Mouse (Mus musculus): ENCODE data around the gene Dctn2. TPM values are rescaled to one million over a fixed set of nuclear protein-coding genes. Genes with fewer than 3 reads are reported as not detected.
"Not testable (repeated sequence)": the region's sequence is repeated elsewhere in the genome, so short reads cannot be mapped to it uniquely, and the experiment has no call there.

Gene Dctn2
- polyA plus RNA-seq, 1 experiment from 2014 or later: 320 TPM

DNA sequence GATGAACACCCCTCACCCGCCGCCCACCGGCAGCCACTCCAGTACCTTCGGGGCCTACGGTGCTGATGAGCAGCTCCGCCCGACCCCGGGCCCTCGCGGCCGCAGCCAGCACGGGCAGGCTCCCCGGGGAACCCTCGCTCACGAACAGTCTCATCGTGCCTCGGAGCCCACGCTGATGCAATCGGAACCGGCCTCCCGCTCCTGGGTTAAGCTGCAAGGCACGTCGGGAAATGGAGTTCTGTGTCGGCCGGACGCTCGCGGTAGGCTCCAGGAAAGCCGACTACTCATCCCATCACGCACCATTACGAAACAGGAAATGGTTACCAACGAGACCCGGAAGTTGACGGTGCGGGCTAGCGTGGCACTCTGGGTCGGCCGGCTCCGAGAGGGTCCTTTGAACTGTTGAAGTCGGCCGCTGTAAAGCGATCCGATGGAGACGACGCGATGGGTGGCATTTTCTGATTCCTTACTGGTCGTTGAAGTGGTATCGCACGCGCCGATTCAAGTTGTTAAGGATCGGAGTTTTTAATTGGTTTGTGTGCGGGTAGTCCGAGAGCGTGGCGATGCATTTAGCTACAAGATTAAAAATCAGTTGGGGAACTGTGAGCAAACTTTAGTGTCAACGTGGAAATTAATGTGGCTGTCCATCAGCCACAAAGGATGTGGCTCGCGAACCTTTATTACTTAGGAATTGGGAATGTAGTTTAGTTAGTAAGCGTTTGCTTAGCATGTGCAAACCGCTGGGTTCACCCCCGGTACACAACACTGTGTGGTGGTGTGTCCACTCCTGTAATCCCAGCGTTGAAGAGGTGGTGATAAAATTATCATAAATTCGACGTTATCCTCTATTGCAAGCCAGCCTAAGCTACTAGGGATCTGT lies 45.5 kb downstream of the Dctn2 start, which contains the start of gene Mars:
Mars (minus strand) TSS at position 311 of the 880 bp plus-strand sequence.
- peak within 1 kb of the TSS; percentile 79 for H3K27ac ChIP-seq (replicated peaks)
- peak; percentile 99 for ATAC-seq (replicated peaks)
- peak within 1 kb of the TSS; percentile 73 for H3K9ac ChIP-seq (replicated peaks)
- WGBS: under 1% methylated on average over 65 of the region's 65 CpGs
- no peaks in the 10 kb centered on the region for H3K27me3 ChIP-seq
- no peaks in the 10 kb centered on the region for H3K9me3 ChIP-seq
- H3K4me3 ChIP-seq: peak within 1 kb of the TSS; percentile 71
- H3K4me2 ChIP-seq (replicated peaks): peak within 1 kb of the TSS; percentile 63
- peaks cover 20% of the 10 kb centered on the region for H3K36me3 ChIP-seq
- peaks cover 13% of the 10 kb centered on the region for H3K4me1 ChIP-seq

DNA sequence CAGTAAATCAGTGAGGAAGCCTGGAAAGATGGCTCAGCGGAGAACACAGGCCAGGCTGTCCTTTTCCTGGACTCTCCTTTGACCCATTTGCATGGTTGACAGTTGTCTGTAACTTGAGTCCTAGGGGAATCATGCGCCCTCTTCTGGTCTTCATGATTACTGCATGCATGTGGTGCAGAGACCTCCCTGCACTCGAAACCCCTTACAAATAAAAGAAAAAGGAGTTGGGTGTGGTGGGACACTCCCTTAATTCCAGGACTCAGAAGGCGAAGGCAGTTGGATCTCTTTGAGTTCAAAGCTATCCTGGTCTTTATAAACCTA lies 46.1 kb downstream of the Dctn2 start:
- H3K4me2 ChIP-seq (replicated peaks): peak overlapping the region; percentile 63
- peak overlapping the region; percentile 79 for H3K27ac ChIP-seq (replicated peaks)
- peak overlapping the region; percentile 73 for H3K9ac ChIP-seq (replicated peaks)
- peak; percentile 41 for ATAC-seq (replicated peaks)
- H3K9me3 ChIP-seq: no peaks in the 10 kb centered on the region
- no peaks in the 10 kb centered on the region for H3K27me3 ChIP-seq
- H3K4me1 ChIP-seq: peaks cover 13% of the 10 kb centered on the region
- WGBS: 1% methylated on average over 4 of the region's 4 CpGs
- H3K36me3 ChIP-seq: peaks cover 17% of the 10 kb centered on the region
- H3K4me3 ChIP-seq: peak overlapping the region; percentile 71

DNA sequence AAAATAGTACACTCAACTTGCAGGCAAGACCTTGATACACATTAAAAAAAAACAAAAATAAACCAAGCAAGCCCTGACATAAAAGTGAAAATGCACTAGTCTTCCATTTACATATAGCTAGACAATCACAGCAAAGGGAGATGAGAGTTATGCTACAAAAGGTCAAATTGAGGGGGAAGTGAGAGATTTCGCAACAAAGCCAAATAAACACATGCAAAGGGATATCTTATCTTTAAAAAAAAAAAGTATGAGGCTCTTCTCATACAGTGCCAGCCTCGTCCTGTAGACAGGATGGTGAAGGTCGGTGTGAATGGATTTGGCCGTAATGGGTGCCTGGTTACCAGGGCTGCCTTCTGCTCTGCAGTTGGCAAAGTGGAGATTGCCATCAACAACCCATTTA lies 46.7 kb downstream of the Dctn2 start:
- Histone ChIP-seq H3K27me3 (no peaks in the 10 kb centered on the region), H3K27ac (replicated peaks) (no peak overlapping the region), H3K36me3 (peaks cover 12% of the 10 kb centered on the region), H3K4me3 (no peak overlapping the region), H3K9me3 (no peaks in the 10 kb centered on the region), H3K9ac (replicated peaks) (no peak overlapping the region), H3K4me1 (peaks cover 13% of the 10 kb centered on the region), H3K4me2 (replicated peaks) (no peak overlapping the region)
- WGBS: 78% methylated on average over 4 of the region's 4 CpGs
- no peak for ATAC-seq (replicated peaks)

DNA sequence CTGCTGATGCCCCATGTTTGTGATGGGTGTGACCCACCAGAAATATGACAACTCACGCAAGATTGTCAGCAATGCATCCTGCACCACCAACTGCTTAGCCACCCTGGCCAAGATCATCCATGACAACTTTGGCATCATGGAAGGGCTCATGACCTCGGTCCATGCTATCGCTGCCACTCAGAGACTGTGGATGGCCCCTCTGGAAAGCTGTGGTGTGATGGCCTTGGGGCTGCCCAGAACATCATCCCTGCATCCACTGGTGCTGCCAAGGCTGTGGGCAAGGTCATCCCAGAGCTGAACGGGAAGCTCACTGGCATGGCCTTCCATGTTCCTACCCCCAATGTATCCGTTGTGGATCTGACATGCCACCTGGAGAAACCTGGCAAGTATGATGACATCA lies 47.3 kb downstream of the Dctn2 start:
- 90% methylated on average over 5 of the region's 5 CpGs for WGBS
- H3K4me1 ChIP-seq: peaks cover 13% of the 10 kb centered on the region
- H3K36me3 ChIP-seq; H3K27ac ChIP-seq (replicated peaks); H3K4me3 ChIP-seq; H3K27me3 ChIP-seq; H3K9ac ChIP-seq (replicated peaks); ATAC-seq (replicated peaks); H3K9me3 ChIP-seq; H3K4me2 ChIP-seq (replicated peaks): not testable (repeated sequence)

DNA sequence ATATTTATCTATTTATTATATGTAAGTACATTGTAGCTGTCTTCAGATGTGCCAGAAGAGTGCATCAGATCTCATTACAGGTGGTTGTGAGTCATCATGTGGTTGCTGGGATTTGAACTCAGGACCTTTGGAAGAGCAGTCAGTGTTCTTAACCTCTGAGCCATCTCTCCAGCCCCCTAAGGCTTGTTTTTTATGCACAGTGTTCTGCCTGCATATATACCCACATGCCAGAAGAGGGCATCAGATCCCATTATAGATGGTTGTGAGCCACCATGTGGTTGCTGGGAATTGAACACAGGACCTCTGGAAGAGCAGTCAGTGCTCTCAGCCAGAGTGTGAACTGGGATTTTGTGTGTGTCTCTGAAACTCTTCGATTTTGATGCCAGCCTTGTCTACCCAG lies 48.8 kb downstream of the Dctn2 start:
- not testable (repeated sequence) for H3K9ac ChIP-seq (replicated peaks); H3K4me2 ChIP-seq (replicated peaks); H3K9me3 ChIP-seq; H3K27me3 ChIP-seq; H3K4me3 ChIP-seq; H3K27ac ChIP-seq (replicated peaks); H3K36me3 ChIP-seq; ATAC-seq (replicated peaks)
- WGBS: 62% methylated on average over 1 of the region's 1 CpGs
- peaks cover 12% of the 10 kb centered on the region for H3K4me1 ChIP-seq

DNA sequence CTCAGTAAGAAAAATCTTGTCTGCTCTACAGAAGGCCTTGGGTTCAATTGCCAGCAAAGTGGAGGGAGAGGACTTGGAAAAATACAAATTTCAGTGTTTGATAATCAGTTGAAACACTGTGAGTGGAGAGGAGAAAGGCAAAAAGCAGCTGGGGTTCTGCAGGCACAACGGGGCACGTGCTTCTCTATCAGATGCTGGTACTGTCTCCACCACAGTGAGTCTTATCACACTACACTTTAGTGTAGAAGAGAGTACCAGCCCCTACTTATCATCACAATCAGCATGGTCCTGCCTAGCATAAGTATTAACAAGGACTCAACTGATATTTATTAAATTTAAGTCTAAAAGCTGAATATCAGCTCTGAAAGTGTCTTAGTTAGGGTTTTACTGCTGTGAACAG lies 51.1 kb downstream of the Dctn2 start:
- WGBS: 76% methylated on average over 2 of the region's 2 CpGs

DNA sequence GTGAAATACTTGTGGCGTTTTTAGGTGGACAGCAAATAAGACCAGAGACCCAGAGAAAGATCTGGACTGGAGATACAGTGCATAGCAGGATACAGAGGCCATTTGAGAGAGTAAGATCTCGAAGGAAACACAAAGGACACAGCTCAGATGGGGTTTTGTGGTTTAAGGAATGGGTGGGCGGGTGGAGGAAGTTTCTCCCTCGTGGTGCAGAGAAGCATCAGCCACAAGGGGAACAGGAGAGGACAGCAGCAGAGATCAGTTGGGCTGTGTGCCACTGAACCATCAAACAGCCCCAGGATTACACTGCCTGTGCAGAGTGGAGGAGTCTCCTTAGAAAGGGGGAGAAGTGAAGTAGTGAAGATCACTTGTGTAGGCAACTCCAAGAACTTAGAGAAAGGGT lies 51.8 kb downstream of the Dctn2 start:
- H3K27me3 ChIP-seq: no peaks in the 10 kb centered on the region; the same call in 1 of the 2 replicates
- H3K36me3 ChIP-seq: no peaks in the 10 kb centered on the region
- no peak overlapping the region for H3K4me2 ChIP-seq (replicated peaks)
- H3K9me3 ChIP-seq: no peaks in the 10 kb centered on the region
- H3K4me3 ChIP-seq: no peak overlapping the region
- no peak overlapping the region for H3K27ac ChIP-seq (replicated peaks)
- ATAC-seq (replicated peaks): no peak
- no peaks in the 10 kb centered on the region for H3K4me1 ChIP-seq
- 47% methylated on average over 4 of the region's 4 CpGs for WGBS
- H3K9ac ChIP-seq (replicated peaks): no peak overlapping the region

More for the DNA sequence above, 51.1 kb downstream of the Dctn2 start:
- Histone ChIP-seq H3K9me3 (no peaks in the 10 kb centered on the region), H3K27me3 (no peaks in the 10 kb centered on the region), H3K36me3 (no peaks in the 10 kb centered on the region), H3K27ac (replicated peaks) (no peak overlapping the region), H3K4me3 (no peak overlapping the region), H3K9ac (replicated peaks) (no peak overlapping the region), H3K4me1 (no peaks in the 10 kb centered on the region), H3K4me2 (replicated peaks) (no peak overlapping the region)
- no peak for ATAC-seq (replicated peaks)

DNA sequence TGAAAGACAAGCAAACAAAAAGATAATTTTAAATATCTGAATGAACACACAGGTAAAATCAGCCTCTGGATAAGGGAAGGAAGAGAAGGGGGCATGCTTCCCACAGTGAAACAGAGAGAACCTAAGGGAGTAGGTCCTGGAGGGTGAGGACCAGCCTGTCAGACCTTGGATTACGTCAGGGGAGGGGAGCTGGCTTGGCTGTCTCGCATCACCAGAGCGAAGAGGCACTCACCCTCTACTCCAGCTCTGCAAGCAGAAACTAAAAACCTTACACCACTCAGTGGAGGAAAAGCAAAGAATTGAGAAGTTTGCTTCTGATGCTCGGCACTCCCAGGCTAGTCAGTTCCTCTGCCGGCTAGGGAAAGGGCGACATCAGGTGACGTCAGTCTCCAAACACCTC lies 53.8 kb downstream of the Dctn2 start:
- H3K27ac ChIP-seq (replicated peaks): no peak overlapping the region
- no peaks in the 10 kb centered on the region for H3K36me3 ChIP-seq
- no peak for ATAC-seq (replicated peaks)
- peaks cover 14% of the 10 kb centered on the region for H3K27me3 ChIP-seq
- no peak overlapping the region for H3K4me2 ChIP-seq (replicated peaks)
- no peak overlapping the region for H3K4me3 ChIP-seq
- 82% methylated on average over 7 of the region's 7 CpGs for whole genome bisulfite sequencing
- H3K9me3 ChIP-seq: no peaks in the 10 kb centered on the region
- no peak overlapping the region for H3K9ac ChIP-seq (replicated peaks)
- no peaks in the 10 kb centered on the region for H3K4me1 ChIP-seq

DNA sequence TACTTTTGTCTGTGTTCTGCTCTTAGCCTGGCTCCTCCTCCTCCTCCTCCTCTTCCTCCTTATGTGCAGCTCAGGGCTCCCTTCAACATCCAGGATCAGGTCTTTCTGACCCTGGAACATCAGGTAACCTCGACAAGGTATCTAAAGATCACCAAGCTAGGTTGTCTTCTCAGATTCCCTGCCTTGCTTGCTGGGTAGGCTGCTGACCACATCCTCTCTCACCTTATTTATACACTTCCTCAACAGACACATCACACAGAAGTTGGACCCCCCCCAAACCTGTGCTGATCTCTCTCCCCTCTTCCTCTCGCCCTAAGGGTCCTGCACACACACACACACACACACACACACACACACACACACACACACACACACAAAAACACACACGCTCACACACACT lies 55.5 kb downstream of the Dctn2 start, which contains the start of gene Arhgap9:
Arhgap9 (plus strand) TSS at position 344 of the 400 bp plus-strand sequence.
- H3K27me3 ChIP-seq: peaks cover 31% of the 10 kb centered on the region

DNA sequence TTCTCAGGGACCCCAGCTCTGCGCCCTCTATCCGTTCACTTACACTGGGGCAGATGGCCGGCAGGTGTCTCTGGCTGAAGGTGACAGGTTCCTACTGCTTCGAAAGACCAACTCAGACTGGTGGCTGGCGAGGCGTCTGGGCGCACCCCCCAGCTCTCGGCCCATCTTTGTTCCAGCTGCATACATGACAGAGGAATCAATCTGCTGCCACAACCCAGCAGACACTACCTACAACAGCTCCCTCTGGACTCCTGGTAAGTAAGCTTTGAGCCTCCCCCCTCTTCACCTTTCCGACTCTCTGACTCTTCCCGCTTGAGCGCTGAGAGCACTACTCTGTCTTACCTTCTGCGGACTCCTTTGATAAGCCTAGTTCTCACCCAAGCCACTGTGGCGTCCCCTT lies 56.0 kb downstream of the Dctn2 start:
- no peak overlapping the region for H3K4me3 ChIP-seq
- H3K27ac ChIP-seq (replicated peaks): no peak overlapping the region
- no peak for ATAC-seq (replicated peaks)
- no peak overlapping the region for H3K9ac ChIP-seq (replicated peaks)
- H3K4me1 ChIP-seq: peaks cover 13% of the 10 kb centered on the region
- 71% methylated on average over 13 of the region's 13 CpGs for WGBS
- no peaks in the 10 kb centered on the region for H3K36me3 ChIP-seq
- H3K27me3 ChIP-seq: peaks cover 35% of the 10 kb centered on the region
- no peak overlapping the region for H3K4me2 ChIP-seq (replicated peaks)
- no peaks in the 10 kb centered on the region for H3K9me3 ChIP-seq

More for the DNA sequence above, 55.5 kb downstream of the Dctn2 start, which contains the start of gene Arhgap9:
- Histone ChIP-seq H3K27ac (replicated peaks) (no peak within 1 kb of the TSS), H3K9ac (replicated peaks) (no peak within 1 kb of the TSS), H3K4me1 (peaks cover 9% of the 10 kb centered on the region), H3K4me3 (no peak within 1 kb of the TSS), H3K4me2 (replicated peaks) (no peak within 1 kb of the TSS), H3K9me3 (no peaks in the 10 kb centered on the region), H3K36me3 (no peaks in the 10 kb centered on the region)
- WGBS: 62% methylated on average over 3 of the region's 3 CpGs
- ATAC-seq (replicated peaks): no peak

DNA sequence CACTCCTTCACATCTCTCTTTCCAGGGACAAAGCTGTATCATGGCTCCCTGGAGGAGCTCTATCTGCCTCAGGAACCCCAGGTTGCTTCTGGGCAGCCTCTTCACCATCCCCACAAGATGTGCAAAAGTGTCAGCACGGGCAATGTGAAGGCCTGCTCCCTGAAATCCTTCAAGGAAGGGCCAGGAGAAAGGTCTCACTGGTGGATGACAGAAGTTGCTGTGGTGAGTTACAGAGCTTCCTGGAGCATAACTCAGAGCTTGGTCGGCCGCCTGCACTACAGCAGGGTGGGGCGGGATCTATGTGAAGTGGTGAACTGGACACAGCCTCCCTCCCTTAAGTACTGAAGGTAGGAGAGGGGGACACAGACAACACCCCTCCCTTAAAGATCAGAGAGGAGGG lies 56.5 kb downstream of the Dctn2 start:
- Histone ChIP-seq H3K4me3 (no peak overlapping the region), H3K4me2 (replicated peaks) (no peak overlapping the region), H3K4me1 (peaks cover 13% of the 10 kb centered on the region), H3K9me3 (no peaks in the 10 kb centered on the region), H3K27ac (replicated peaks) (no peak overlapping the region), H3K9ac (replicated peaks) (no peak overlapping the region), H3K27me3 (peaks cover 40% of the 10 kb centered on the region), H3K36me3 (no peaks in the 10 kb centered on the region)
- no peak for ATAC-seq (replicated peaks)
- WGBS: 87% methylated on average over 4 of the region's 4 CpGs

DNA sequence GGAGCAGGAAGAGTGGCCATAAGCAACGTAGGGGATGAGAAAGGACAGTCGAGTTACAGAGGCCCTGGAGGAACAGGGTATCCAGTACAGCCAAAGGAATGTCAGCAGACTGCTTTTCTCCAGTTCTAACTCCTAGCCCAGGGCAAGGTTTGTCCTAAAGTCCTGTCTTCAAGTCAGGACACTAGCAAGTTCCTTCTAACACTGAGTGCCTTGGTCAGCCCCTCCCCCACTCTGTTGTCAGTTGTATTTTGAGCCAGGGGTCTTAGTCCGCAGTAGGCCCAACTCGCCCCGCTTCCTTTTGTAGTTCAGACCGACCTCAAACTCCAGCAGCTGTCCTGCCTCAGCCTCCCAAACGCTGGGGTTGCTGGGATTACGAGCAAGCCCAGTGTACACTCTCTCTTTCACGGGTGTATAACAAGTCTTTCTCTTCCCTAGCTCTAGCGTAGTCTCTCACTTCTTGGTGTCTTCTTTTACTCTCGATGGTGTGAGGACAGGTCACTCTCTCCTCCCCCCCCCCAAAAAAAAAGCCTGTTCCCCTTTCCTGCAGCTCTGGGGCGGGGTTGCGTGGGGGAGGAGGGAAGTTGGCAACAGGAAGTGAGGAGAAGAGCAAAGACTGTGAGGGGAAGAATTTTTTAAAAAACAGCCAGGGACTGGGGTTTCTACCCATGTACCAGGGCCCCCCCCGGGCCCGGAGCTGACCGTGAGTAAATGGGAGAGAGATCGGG lies 57.1 kb downstream of the Dctn2 start:
- 82% methylated on average over 17 of the region's 17 CpGs for WGBS
- no peak overlapping the region for H3K4me2 ChIP-seq (replicated peaks)
- ATAC-seq (replicated peaks): no peak

More for the DNA sequence above, 57.1 kb downstream of the Dctn2 start:
- Histone ChIP-seq H3K27me3 (peaks cover 45% of the 10 kb centered on the region), H3K9ac (replicated peaks) (no peak overlapping the region), H3K4me3 (no peak overlapping the region), H3K36me3 (no peaks in the 10 kb centered on the region), H3K27ac (replicated peaks) (no peak overlapping the region), H3K9me3 (no peaks in the 10 kb centered on the region), H3K4me1 (peaks cover 13% of the 10 kb centered on the region)

Data from forebrain, embryonic 15.5 days (tissue).